Mouse (Mus musculus): ENCODE measurements around the gene Acsl5.
A peak's percentile ranks its signal among the peaks of the same experiment; 100 is the strongest.

Gene Acsl5

GRCm38 (mm10) chr19:55284093-55284492 is 32.4 kb downstream of the Acsl5 start:
- no peak for DNase-seq (ENCODE audit: low spot score in 2 of 2)

DNA sequence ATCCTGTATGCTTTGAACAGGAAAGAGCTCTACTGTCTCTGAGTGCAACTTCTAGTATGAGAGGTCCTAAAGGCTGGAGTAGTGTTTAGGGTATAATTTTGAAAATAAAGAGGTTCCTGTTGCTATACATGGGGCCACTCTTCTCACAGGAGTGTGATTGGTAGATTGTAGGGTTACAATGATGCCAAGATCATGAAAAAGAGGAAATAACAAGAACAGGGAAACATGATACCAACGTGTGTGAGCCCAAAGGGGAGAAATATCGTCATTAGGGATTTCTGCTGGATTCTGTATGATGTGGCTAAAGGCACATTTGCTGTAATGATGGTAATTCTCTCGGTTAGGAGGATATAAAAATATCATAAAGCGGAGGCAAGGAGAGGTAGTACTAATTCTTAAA is 34.3 kb downstream of the Acsl5 start:
- no peak for DNase-seq (ENCODE audit: low spot score in 2 of 2)

- no peak for DNase-seq (ENCODE audit: low spot score in 2 of 2)
Observed at GRCm38 (mm10) chr19:55288974-55289373, 37.2 kb downstream of the Acsl5 start.

DNA sequence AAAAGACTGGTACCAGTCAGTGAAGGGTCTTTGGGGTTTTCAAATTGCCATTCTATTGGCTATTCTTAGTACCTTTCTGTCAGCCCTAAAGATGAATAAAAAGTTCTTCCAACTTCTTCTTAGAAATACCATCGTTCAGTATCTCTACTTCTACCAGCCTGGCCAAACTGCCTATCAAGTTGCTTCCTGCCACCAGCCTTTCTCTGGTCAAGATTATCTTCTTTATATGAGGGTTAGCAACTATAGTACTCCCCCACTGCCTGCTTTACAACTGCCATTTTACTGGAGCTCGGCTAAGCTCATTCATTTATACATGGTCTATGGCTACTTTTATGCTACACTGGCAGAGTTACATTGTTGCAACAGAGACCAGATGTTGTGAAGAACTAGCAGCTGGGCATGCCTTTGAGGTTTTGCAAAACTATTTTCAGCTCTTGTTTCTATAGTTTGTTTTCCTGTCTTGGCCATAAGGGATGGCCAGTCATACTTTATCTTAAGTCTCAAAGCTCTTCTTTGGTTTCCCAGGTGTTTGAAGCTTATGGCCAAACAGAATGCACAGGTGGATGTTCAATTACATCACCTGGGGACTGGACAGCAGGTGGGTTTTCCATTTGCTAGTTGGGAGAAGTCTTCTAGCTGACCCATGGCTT is 39.0 kb downstream of the Acsl5 start:
- no peak for DNase-seq (ENCODE audit: low spot score in 2 of 2)

- DNase-seq (ENCODE audit: low spot score in 2 of 2) = no peak
Observed at GRCm38 (mm10) chr19:55292210-55292850, 40.6 kb downstream of the Acsl5 start.

- DNase-seq (ENCODE audit: low spot score in 2 of 2) = no peak
Observed at GRCm38 (mm10) chr19:55293175-55293574, 41.4 kb downstream of the Acsl5 start.

DNA sequence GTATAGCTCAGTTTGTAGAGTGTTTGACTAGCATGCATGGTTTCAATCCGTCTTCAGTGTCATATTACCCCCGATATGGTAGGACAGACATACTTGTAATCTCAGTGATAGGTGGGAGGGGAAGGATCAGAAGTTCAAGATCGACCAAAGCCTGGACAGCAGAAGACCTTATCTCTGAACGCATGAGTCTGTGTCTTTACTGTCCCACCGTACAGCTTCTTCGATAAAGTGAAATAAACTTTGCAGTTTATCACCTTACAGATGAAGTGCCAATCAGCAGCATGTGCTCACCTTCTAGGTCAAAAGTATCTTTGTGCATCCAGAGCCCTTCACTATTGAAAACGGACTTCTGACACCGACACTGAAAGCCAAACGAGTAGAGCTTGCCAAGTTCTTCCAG is 43.3 kb downstream of the Acsl5 start:
- DNase-seq (ENCODE audit: low spot score in 2 of 2) = no peak

GRCm38 (mm10) chr19:55295556-55295955 is 43.8 kb downstream of the Acsl5 start:
- DNase-seq (ENCODE audit: low spot score in 2 of 2) = no peak

GRCm38 (mm10) chr19:55296301-55296700 is 44.6 kb downstream of the Acsl5 start:
- DNase-seq (ENCODE audit: low spot score in 2 of 2) = no peak

DNA sequence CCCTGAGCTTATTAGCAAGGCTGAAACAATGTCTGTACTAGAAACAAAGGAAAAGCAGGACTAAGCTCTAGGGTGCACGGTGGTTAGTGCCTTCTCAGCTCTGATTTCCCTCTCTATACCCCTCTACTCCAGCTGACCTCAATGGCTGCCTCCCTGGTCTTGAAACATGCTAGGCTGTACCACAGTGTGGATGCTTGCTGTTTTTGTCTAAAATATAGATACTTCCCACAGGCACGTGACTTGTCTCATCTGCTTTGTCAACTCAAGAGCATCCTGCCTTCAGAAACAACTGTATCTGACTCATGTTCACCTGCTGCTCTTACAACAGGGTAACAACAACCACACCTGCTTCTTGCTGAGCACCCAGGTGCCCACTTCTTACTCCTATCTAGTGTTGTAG is 45.8 kb downstream of the Acsl5 start:
- no peak for DNase-seq (ENCODE audit: low spot score in 2 of 2)

DNA sequence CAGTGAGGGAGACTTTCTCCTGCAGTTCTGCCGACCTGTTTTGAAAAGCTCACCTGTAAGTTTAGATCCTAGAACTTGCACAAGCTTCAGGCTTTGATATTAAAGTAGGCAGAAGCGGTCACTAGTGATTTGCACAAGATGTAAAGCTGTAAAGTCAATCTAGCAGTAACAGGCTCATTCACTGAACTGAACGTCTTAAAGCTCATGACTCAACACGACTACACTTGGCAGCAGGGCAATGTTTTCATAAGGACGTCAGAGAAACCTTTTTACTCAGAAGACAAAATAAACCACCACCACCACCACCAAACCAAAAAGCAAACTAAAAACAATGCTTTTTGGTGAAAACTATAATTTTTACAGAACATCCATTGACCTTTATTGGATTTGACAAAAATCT is 46.2 kb downstream of the Acsl5 start:
- DNase-seq (ENCODE audit: low spot score in 2 of 2) = no peak

DNA sequence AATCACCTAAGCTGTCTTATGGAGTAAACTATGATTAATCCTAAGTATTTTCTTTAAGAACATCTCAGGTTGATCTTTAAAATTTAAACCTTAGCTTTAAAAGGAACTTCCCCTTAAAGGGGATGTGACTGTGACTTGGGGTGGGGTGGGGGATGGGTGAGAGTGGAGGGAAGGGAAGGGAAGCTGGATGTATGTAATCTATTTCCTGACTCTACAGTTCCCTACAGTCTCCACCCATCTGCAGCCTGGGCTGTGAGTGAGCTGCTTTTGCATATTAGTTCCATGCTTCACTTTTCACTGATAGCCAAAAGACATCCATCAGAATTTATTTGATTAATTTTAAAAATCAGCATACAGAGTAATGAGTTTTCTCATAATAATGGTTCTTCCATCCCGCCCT is 47.6 kb downstream of the Acsl5 start:
- DNase-seq (ENCODE audit: low spot score in 2 of 2) = no peak

DNA sequence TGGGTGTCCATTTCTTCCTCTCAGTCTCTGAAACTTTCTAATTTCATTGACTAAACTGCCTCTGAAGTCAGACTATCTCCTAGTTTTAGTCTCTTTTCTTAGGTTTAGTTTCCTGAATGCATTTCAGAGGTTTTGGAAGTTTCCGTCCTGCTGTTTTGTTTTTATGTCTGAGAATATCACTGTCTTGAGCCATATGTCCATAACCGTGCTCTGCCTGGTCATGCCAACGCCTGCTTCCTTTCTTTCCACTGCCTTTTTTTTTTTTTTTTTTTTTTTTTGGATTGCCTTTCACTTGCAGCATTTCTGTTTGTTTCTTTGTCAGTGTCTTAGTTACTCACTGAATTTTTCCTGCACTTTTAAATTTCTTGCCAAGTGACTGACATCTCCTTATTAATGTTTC is 48.8 kb downstream of the Acsl5 start:
- no peak for DNase-seq (ENCODE audit: low spot score in 2 of 2)

GRCm38 (mm10) chr19:55305024-55305423 is 53.3 kb downstream of the Acsl5 start:
- no peak for DNase-seq (ENCODE audit: low spot score in 2 of 2)

GRCm38 (mm10) chr19:55311874-55312273 is 60.1 kb downstream of the Acsl5 start:
- DNase-seq (ENCODE audit: low spot score in 2 of 2) = no peak

GRCm38 (mm10) chr19:55313649-55314048 is 61.9 kb downstream of the Acsl5 start:
- no peak for DNase-seq (ENCODE audit: low spot score in 2 of 2)

DNA sequence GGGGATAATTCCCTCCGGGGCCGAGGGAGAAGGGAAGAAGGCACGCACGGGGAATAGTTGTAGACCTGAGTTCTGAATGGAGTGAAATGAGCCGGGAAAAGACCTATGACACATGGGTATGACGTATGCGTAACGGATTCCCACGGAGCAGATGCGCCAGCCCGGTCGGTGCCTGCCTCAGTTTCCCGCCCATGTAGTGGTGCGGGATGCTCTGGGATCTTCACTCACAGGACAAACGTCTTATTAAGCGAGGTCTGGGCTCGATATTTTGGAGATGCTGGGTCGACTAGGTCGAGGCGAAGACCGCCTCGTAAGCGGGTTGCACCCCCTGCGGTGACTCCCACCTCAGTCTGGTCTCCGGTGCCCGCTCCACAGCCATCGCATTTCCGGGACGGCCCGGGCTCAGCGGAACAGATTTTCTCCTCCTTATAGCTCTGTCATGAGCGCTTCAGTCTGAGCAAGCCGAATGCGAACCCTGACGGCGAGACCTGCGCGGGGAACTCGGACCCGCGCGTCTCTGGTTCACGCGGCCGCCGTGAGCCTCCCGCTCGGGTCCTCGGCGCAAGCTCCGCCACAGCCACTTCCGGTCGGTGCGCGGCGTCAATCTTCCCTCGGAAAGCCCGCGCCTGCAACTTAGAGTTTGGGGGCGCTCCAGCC is 63.8 kb downstream of the Acsl5 start, which contains the start of gene Zdhhc6:
Gene Zdhhc6, minus strand, starts transcription at position 581 of the 657 bp plus-strand sequence.
- DNase-seq (ENCODE audit: low spot score in 2 of 2) = peak; percentile 87 to 91

- DNase-seq (ENCODE audit: low spot score in 2 of 2) = peak; percentile 92 to 94
Observed at GRCm38 (mm10) chr19:55316109-55316714, 64.5 kb downstream of the Acsl5 start, which contains the start of gene Vti1a. Gene Vti1a (plus strand): TSS chr19:55316295.

DNA sequence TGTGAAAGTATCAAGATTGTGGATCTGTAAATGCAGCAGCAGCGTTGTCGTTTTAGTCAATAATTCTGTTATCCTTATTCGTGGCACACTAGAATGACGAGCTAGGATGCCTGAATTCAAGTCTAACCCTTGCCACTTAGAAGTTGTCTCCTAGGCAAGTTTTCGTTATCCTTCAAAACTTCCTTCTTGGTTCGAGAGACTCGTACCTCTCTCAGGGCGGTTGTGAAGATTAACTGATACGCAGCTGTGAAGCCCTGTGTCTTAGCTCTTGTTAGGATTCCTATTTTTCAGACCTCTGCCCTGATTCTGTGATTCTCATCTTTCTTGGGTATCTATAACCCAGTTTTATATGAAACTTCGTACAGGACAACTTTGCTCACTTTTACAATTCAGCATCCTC is 65.2 kb downstream of the Acsl5 start:
- no peak for DNase-seq (ENCODE audit: low spot score in 2 of 2)

GRCm38 (mm10) chr19:55319036-55319435 is 67.3 kb downstream of the Acsl5 start:
- no peak for DNase-seq (ENCODE audit: low spot score in 2 of 2)

- no peak for DNase-seq (ENCODE audit: low spot score in 2 of 2)
Observed at GRCm38 (mm10) chr19:55319521-55319920, 67.8 kb downstream of the Acsl5 start.

- no peak for DNase-seq (ENCODE audit: low spot score in 2 of 2)
Observed at GRCm38 (mm10) chr19:55322604-55323003, 70.9 kb downstream of the Acsl5 start.

- DNase-seq (ENCODE audit: low spot score in 2 of 2) = no peak
Observed at GRCm38 (mm10) chr19:55327510-55327909, 75.8 kb downstream of the Acsl5 start.

All from right cerebral cortex, postnatal 10 days (tissue).